Mouse (Mus musculus) cerebellum, postnatal 14 days (tissue): ENCODE data around the gene Epha1.

Experiments used
- DNase-seq, 2 experiments: peaks; one replicate each; pipeline ENCODE4 v3.0.0; 2021; ENCODE audit warnings: mixed read lengths in 2 of 2

The Epha1 gene

GRCm38 (mm10) chr6:42373669-42374430 lies 782 bp upstream of the Epha1 start:
- DNase-seq: no peak

- DNase-seq: no peak
Observed at GRCm38 (mm10) chr6:42372421-42372815, 650 bp downstream of the Epha1 start.

DNA sequence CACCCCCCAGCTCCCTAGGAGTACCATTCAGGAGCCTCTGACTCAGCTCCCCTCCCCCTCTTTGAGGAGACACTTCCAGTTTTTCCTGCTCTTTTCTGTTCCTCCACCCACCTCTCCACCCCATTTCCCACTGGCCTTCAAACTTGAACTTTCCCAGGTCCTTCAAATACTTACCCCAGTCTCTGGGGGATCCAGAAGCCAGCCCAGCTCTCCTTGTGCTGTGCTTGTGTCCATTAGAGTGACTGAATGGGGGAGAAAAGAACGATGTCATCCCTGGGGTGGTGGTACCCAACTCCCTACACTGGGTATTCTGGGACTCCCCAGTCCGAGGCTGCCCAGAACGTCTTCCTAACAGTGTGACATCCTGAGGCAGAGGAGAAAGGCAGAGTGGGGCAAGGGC lies 1.1 kb downstream of the Epha1 start:
- no peak for DNase-seq

- DNase-seq: no peak
Observed at GRCm38 (mm10) chr6:42370630-42371363, 2.3 kb downstream of the Epha1 start.

DNA sequence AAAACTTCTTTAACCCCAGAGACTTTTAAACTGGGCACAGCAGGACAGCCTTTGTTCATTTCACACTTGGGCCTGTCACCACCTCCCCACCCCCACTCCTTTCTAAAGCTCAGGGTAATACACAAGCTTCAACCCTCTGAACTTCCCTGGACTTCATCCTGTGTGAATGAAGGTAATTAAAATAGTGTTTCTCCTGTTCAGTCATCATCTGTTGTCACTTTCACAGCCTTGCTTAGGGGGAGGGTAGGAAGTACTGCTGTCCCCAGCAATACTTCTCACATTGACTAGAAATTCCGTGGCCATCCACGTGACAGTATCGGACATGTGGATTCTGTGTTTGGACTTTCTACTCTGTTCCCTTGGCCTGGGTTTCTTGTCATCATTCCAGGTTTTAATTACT lies 3.2 kb downstream of the Epha1 start:
- DNase-seq: no peak

DNA sequence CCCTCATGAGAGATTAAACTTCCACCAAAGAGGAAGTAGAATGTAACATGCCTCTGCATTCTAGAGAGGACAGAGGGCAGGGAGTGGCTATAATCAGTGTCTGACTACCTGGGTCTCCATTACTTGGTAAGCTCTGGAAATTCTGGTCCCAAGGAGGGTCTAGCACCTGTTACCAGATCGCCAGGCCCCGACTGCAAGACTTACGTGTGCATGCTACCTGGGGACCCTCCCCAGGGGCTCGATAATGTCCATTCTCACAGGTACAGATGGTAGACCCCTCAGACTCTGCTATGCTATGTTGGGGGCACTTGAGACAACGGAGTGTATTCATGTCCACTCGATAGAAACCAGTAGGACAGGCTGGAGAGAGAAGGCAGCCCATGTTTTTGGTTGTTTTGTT lies 7.9 kb downstream of the Epha1 start:
- no peak for DNase-seq

DNA sequence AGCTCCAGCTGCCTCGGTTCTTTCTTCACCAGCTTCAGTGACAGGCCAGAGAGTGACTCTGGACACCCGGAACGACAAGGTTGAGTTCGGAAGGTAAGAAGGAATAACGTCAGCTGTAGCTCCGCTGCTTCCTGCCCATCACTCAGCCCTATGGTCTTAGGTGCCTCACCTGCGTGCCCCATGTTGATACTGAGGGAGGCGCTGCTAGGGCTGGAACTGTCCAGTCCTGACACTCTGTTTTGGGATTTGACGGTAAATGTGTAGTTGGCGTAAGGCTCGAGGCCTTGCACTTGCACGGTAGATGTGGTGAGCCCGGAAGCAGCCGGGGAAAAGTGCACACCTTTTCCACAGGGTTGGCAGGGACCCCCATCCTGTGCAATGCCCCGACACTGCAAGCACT lies 8.5 kb downstream of the Epha1 start:
- DNase-seq: no peak

GRCm38 (mm10) chr6:42364066-42364465 lies 9.0 kb downstream of the Epha1 start:
- no peak for DNase-seq

DNA sequence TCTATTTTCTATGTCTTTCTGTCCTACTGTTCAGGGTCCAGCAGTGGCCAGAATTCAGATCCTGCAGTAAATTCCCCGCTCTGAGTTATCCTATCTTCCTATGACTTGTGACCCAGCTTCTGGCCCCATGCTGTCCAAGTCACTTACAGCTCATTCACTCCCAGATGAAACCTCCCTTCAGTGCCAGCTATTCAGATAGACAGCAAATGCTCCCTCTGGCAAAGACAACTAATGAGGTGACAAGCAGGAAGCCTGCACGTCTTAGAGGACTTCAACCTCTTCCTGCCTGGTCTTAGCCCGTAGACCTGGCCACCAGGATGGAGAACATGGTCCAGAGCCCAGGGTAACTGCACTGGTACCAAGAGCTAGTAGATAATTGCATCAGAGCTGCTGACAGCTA lies 10.1 kb downstream of the Epha1 start:
- DNase-seq: no peak

DNA sequence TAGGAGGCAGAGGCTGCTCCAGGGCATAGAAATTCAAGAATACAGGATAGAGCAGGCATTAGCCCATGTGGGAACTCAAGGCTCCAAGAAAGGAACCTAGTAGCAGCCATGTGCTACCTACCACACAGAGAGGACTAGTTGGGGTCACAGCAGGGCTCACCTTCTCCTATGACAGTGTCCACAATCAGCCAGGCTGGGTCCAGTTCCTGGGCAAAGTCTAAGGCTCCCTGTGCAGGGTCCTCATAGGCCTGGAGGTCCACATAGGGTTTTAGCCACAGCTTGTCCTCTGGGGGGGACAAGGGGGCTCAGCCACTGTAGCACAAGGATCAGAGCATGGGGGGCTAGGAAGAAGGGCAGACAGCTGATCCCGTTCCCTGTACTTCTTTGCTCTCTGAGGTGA lies 10.6 kb downstream of the Epha1 start:
- DNase-seq: no peak

GRCm38 (mm10) chr6:42362074-42362473 lies 11.0 kb downstream of the Epha1 start:
- no peak for DNase-seq

- no peak for DNase-seq
Observed at GRCm38 (mm10) chr6:42361041-42361895, 11.8 kb downstream of the Epha1 start.

GRCm38 (mm10) chr6:42360231-42360840 lies 12.7 kb downstream of the Epha1 start:
- DNase-seq: peak in 1 of 2 experiments; percentile 2

- peak in 1 of 2 experiments; percentile 1 for DNase-seq
Observed at GRCm38 (mm10) chr6:42359364-42360147, 13.5 kb downstream of the Epha1 start.

GRCm38 (mm10) chr6:42358901-42359300 lies 14.2 kb downstream of the Epha1 start:
- no peak for DNase-seq

DNA sequence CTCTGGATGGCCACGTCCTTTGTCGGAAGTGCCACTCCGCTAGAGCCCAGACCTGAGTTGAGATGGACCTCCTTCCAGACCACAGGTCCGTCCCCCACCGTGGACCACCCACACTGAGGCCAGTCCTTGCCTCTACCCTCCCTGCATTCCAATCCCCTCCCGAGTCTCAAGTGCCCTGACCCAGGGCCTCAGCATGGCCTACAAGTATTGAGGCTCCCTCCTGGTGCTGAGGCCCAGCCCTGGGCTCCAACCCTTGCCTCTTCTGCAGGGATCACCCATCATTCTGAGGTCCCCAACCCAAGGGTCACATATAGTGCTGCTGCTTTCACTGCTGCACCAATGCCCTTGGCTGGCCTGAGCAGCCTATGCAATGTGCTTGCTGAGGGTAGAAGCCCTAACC lies 15.2 kb downstream of the Epha1 start:
- no peak for DNase-seq

DNA sequence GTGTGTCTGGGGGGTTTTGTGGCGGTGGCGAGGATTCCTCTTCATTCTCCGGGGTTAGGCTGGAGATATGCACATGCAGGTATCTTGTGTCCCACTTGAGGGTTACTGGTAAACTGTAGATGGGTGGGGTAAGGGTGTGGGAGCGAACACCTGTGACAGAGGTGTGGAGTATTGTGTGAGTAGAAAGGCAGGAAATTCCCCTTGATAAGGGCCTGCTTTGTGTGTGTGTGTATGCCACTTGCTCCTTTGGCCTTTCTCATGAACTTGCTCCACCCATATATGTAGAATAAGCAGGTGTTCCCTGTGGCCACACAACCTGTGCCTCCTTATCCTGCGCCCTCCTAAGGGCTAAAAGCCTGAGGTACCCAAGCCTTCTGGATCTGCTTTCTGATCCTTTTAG lies 16.2 kb downstream of the Epha1 start:
- no peak for DNase-seq

- peak in 1 of 2 experiments; percentile 2 for DNase-seq
Observed at GRCm38 (mm10) chr6:42355794-42356600, 17.1 kb downstream of the Epha1 start.

GRCm38 (mm10) chr6:42355366-42355765 lies 17.7 kb downstream of the Epha1 start:
- DNase-seq: no peak

DNA sequence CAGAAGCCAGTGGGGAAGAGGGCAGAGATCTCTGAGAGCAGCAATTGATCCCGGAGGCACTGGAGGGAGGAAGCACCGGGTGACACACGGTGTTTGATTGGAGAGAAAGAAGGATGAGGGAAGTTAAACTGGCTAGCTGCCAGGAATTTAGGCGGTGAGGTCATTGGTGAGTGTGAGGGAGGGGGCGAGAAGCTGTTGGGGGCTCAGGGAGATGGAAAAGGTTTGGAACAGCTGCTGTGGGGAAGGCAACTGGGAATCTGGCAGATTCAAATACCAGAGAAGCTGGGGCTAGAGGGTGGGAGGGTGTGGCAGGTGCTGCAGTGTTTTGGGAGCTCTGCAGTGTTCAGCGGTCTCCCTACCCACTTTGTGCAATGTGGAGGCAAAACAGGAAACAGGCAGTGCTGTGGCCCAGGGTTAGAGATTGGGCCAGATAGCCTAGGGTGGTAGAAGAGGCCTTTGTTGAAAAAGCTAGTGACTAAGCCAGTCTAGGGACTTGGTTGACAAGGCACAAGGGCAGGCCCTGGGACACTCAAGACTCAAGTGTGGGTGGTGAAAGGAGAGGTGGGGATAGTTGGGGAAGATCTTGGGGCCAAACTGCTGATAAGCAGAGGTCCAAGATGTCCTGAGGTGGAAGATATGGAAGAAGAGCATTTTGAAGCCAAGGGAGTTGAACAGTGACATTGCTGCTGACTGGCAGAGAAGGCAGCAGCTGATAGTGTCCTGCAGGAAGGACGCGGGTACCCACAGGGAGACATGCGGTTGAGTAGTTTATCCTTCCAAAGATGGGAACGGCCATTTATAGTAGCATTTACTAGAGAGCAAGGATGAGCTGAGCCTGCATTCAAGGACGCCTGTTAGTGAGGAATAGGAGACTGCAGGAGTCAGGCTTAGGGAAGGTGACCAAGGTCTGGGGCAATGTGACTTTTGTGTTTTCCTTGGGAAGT lies 18.7 kb downstream of the Epha1 start:
- peak in 1 of 2 experiments; percentile 54 for DNase-seq
